Mouse (Mus musculus) layer of hippocampus, adult 11-12 months (tissue): ENCODE results near the gene Fndc10.
"Not testable (repeated sequence)": the region's sequence is repeated elsewhere in the genome, so short reads cannot be mapped to it uniquely, and the experiment has no call there.

Experiments
- DNase-seq: peaks from one replicate; pipeline ENCODE4 v3.0.0; 2022; ENCODE audit warnings: low spot score

The Fndc10 gene

GRCm38 (mm10) chr4:155694111-155694481 is at the start of gene Fndc10:
Gene Fndc10, plus strand, starts transcription at chr4:155694342.
- DNase-seq, result peak; percentile 74

GRCm38 (mm10) chr4:155645308-155645707 is 48.8 kb upstream of the Fndc10 start, which contains the start of gene Gm10563:
Gene Gm10563, minus strand, starts transcription at chr4:155645408.
- not testable (repeated sequence) for DNase-seq

- no peak for DNase-seq
Observed at GRCm38 (mm10) chr4:155645721-155646120, 48.4 kb upstream of the Fndc10 start.

- DNase-seq, result no peak
Observed at GRCm38 (mm10) chr4:155649355-155649754, 44.8 kb upstream of the Fndc10 start.

- no peak for DNase-seq
Observed at GRCm38 (mm10) chr4:155651553-155652269, 42.4 kb upstream of the Fndc10 start.

GRCm38 (mm10) chr4:155652283-155653085 is 41.7 kb upstream of the Fndc10 start:
- no peak for DNase-seq

- peak; percentile 30 for DNase-seq
Observed at GRCm38 (mm10) chr4:155653086-155653450, 41.1 kb upstream of the Fndc10 start, which contains the start of gene Mmp23. Gene Mmp23, minus strand, starts transcription at chr4:155653384.

- no peak for DNase-seq
Observed at GRCm38 (mm10) chr4:155653451-155654182, 40.5 kb upstream of the Fndc10 start.

GRCm38 (mm10) chr4:155654183-155654455 is 40.0 kb upstream of the Fndc10 start:
- no peak for DNase-seq

GRCm38 (mm10) chr4:155654456-155655298 is 39.5 kb upstream of the Fndc10 start:
- peak; percentile 33 for DNase-seq

GRCm38 (mm10) chr4:155656214-155656751 is 37.9 kb upstream of the Fndc10 start:
- DNase-seq, result no peak

- no peak for DNase-seq
Observed at GRCm38 (mm10) chr4:155658961-155659360, 35.2 kb upstream of the Fndc10 start.

GRCm38 (mm10) chr4:155660641-155661040 is 33.5 kb upstream of the Fndc10 start:
- DNase-seq, result no peak

- no peak for DNase-seq
Observed at GRCm38 (mm10) chr4:155666903-155667302, 27.2 kb upstream of the Fndc10 start.

GRCm38 (mm10) chr4:155668689-155669597 is 25.2 kb upstream of the Fndc10 start, which contains the start of gene Mib2:
Gene Mib2, minus strand, starts transcription at chr4:155669198.
- peak; percentile 99 for DNase-seq

GRCm38 (mm10) chr4:155669598-155670075 is 24.5 kb upstream of the Fndc10 start:
- DNase-seq, result no peak

GRCm38 (mm10) chr4:155670236-155670635 is 23.9 kb upstream of the Fndc10 start:
- DNase-seq, result not testable (repeated sequence)

- DNase-seq, result no peak
Observed at GRCm38 (mm10) chr4:155672082-155672481, 22.1 kb upstream of the Fndc10 start.

GRCm38 (mm10) chr4:155675991-155676390 is 18.2 kb upstream of the Fndc10 start:
- peak; percentile 35 for DNase-seq

- DNase-seq, result not testable (repeated sequence)
Observed at GRCm38 (mm10) chr4:155683670-155684277, 10.4 kb upstream of the Fndc10 start.
